Mouse (Mus musculus) midbrain, embryonic 15.5 days (tissue): Measurements from ENCODE around the gene Myd88. TPM values are rescaled to one million over a fixed set of nuclear protein-coding genes. Genes with fewer than 3 reads are reported as not detected.

Experiments used
- ATAC-seq: fragments of 200-750 bp; cut with Nextera tagmentation; replicated peaks from 2 replicates; pipeline ENCODE4 v1.8.0; 2017; ENCODE audit warnings: moderate TSS enrichment
- H3K27ac ChIP-seq: fragments of 300-500 bp; sonication (generic); 2 replicates; pipeline ENCODE4 v1.5.1; 2015; ENCODE audit warnings: mild to moderate bottlenecking, inconsistent platforms
- H3K27me3 ChIP-seq: fragments of 300-500 bp; sonication (generic); replicated peaks from 2 replicates; pipeline ENCODE4 v1.6.1; 2015; ENCODE audit warnings: inconsistent platforms
- H3K36me3 ChIP-seq: fragments of 300-500 bp; sonication (generic); replicated peaks from 2 replicates; pipeline ENCODE4 v1.6.1; 2015; ENCODE audit warnings: inconsistent platforms
- H3K4me1 ChIP-seq: fragments of 300-500 bp; sonication (generic); 2 replicates; pipeline ENCODE4 v1.6.1; 2015; ENCODE audit warnings: inconsistent platforms
- H3K4me2 ChIP-seq: fragments of 300-500 bp; sonication (generic); 2 replicates; pipeline ENCODE4 v1.6.1; 2015; ENCODE audit warnings: inconsistent platforms, mild to moderate bottlenecking, moderate library complexity
- H3K4me3 ChIP-seq: fragments of 300-500 bp; sonication (generic); 2 replicates; pipeline ENCODE4 v1.5.1; 2015; ENCODE audit warnings: mild to moderate bottlenecking, inconsistent platforms
- H3K9ac ChIP-seq: fragments of 300-500 bp; sonication (generic); 2 replicates; pipeline ENCODE4 v1.6.1; 2015; ENCODE audit warnings: mild to moderate bottlenecking, inconsistent platforms
- H3K9me3 ChIP-seq: fragments of 300-500 bp; sonication (generic); 2 replicates; pipeline ENCODE4 v1.6.1; 2016; ENCODE audit warnings: inconsistent platforms
- WGBS: fragments of 180-500 bp; shearing (Covaris S2); methylation state at CpG from one replicate; pipeline ENCODE4 v1.1.7; 2015; ENCODE audit warnings: mixed read lengths; 5-methylcytosine and 5-hydroxymethylcytosine counted together
- polyA plus RNA-seq: library from polyadenylated mRNA; unstranded; fragments of >200 nt; fragmentation: Nextera tagmentation; extraction: Ambion mirVana; gene quantifications from 2 replicates; pipeline ENCODE4 v1.2.1, GENCODE M21; 2015

The Myd88 gene
- polyA plus RNA-seq, 1 experiment from 2014 or later: 7.2 TPM

- H3K4me2 ChIP-seq: peak overlapping the region; percentile 91
- no peak overlapping the region for H3K27ac ChIP-seq
- H3K36me3 ChIP-seq: no peaks in the 10 kb centered on the region
- peak overlapping the region; percentile 74 for H3K4me3 ChIP-seq
- no peak for ATAC-seq
- no peaks in the 10 kb centered on the region for H3K27me3 ChIP-seq
- no peaks in the 10 kb centered on the region for H3K9me3 ChIP-seq
- peaks cover 7% of the 10 kb centered on the region; the same call in 1 of the 2 replicates for H3K4me1 ChIP-seq
- no peak overlapping the region for H3K9ac ChIP-seq
- WGBS: 33% methylated on average over 9 of the region's 9 CpGs
Observed at GRCm38 (mm10) chr9:119358058-119358429, 16.8 kb upstream of the Myd88 start.

DNA sequence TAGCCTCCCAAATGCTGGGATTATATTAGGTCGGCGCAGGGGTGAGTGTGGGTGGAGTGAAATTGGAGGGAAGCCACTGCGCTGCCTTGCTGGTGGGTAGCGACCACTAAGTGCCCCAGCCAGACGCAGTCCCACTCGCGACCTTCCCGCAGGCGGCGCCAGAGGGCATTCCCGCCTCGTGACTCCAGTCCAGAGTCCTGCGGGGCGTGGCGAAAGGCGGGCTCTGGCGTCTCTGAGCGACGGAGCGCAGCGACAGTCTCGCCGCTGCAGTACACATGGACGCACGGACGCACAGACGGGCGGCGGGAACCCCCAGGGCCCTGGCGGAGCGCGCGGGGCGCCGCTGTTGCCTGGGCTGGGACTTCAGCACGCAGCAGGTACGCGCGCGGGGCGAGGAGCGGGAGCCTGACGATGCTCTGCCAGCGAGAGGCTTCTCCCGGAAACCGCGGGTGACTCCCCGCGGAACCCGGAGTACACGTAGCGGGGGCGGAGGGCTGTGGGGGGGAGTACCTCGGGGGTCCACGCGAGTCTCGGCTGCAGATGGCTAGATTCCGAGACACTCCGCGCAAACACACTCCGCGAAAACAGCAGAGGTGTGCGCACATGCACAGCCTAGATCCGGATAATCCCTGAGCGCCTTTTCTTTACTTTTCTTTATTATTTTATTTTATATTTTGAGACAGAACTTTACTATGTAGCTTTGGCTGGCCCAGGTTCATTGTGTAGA is 16.3 kb upstream of the Myd88 start, which contains the start of gene Xylb:
Gene Xylb (plus strand): TSS at position 51 of the 727 bp plus-strand sequence.
- Histone ChIP-seq H3K4me1 (peaks cover 7% of the 10 kb centered on the region; the same call in 1 of the 2 replicates), H3K4me2 (peak within 1 kb of the TSS; percentile 91), H3K9me3 (no peaks in the 10 kb centered on the region), H3K27me3 (no peaks in the 10 kb centered on the region), H3K36me3 (no peaks in the 10 kb centered on the region), H3K9ac (peak within 1 kb of the TSS; percentile 65), H3K27ac (no peak within 1 kb of the TSS), H3K4me3 (peak within 1 kb of the TSS; percentile 74)
- peak; percentile 88 for ATAC-seq
- 2% methylated on average over 63 of the region's 65 CpGs for WGBS

GRCm38 (mm10) chr9:119355943-119356342 is 14.7 kb upstream of the Myd88 start:
- no peak for ATAC-seq
- Histone ChIP-seq H3K36me3 (no peaks in the 10 kb centered on the region), H3K9me3 (no peaks in the 10 kb centered on the region), H3K4me1 (peaks cover 7% of the 10 kb centered on the region; the same call in 1 of the 2 replicates), H3K27me3 (no peaks in the 10 kb centered on the region), H3K27ac (no peak overlapping the region), H3K4me3 (no peak overlapping the region), H3K9ac (no peak overlapping the region), H3K4me2 (no peak overlapping the region)
- 85% methylated on average over 6 of the region's 6 CpGs for WGBS

- no peak overlapping the region for H3K4me3 ChIP-seq
- WGBS: 80% methylated on average over 6 of the region's 6 CpGs
- no peak overlapping the region for H3K4me2 ChIP-seq
- no peaks in the 10 kb centered on the region for H3K27me3 ChIP-seq
- H3K9ac ChIP-seq: no peak overlapping the region
- no peak for ATAC-seq
- H3K27ac ChIP-seq: no peak overlapping the region
- H3K36me3 ChIP-seq: peaks cover 6% of the 10 kb centered on the region; the same call in 1 of the 2 replicates
- peaks cover 7% of the 10 kb centered on the region; the same call in 1 of the 2 replicates for H3K4me1 ChIP-seq
- H3K9me3 ChIP-seq: no peaks in the 10 kb centered on the region
Observed at GRCm38 (mm10) chr9:119353926-119354325, 12.7 kb upstream of the Myd88 start.

GRCm38 (mm10) chr9:119352060-119352459 is 10.8 kb upstream of the Myd88 start:
- H3K27ac ChIP-seq: no peak overlapping the region
- H3K4me3 ChIP-seq: no peak overlapping the region
- no peaks in the 10 kb centered on the region for H3K27me3 ChIP-seq
- no peak overlapping the region for H3K4me2 ChIP-seq
- H3K36me3 ChIP-seq: peaks cover 14% of the 10 kb centered on the region
- no peaks in the 10 kb centered on the region for H3K9me3 ChIP-seq
- 17% methylated on average over 4 of the region's 4 CpGs for WGBS
- no peak overlapping the region for H3K9ac ChIP-seq
- H3K4me1 ChIP-seq: no peaks in the 10 kb centered on the region
- ATAC-seq: 0 out of 2 replicates have a peak, but pooled peaks have one; percentile 61

DNA sequence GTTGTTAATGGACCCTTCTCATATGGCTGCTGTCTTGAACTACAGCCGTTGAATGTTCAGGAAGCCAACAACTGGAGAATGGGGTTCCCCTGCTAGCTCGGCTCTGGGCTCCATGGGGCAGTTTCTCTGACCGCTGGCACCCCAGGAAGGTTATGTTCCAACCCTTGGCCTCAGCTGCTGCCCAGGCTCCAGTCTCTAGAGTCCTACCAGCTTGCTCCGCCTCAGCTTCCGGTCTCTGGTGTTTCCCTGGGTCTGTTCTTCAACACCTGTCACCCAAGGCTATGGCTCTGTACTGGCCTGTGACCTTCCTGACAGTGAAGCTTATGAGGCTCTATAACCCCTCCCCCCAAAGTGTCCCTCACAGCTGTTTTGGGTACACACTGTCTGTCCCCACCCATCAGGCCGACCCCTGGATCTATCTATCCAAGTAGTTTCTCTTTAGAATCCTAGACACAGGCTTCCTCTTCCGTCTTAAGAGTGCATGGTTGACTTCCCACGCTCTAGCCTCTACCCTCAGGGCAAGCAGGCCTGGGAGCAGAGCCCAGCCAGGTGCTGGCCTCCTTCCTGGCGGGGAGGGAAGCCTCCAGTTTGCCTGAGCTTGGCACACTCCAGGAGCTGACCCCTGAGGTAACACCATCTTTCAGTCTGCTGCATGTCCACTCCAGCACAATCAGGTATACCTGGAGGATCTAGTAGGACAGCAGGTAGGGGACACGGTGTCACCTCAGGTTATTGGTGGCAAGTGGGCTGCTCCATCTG is 9.9 kb upstream of the Myd88 start:
- Histone ChIP-seq H3K4me2 (no peak overlapping the region), H3K27me3 (no peaks in the 10 kb centered on the region), H3K9ac (no peak overlapping the region), H3K4me1 (no peaks in the 10 kb centered on the region), H3K4me3 (no peak overlapping the region), H3K9me3 (no peaks in the 10 kb centered on the region), H3K36me3 (peaks cover 19% of the 10 kb centered on the region), H3K27ac (no peak overlapping the region)
- 92% methylated on average over 10 of the region's 10 CpGs for WGBS
- no peak for ATAC-seq

DNA sequence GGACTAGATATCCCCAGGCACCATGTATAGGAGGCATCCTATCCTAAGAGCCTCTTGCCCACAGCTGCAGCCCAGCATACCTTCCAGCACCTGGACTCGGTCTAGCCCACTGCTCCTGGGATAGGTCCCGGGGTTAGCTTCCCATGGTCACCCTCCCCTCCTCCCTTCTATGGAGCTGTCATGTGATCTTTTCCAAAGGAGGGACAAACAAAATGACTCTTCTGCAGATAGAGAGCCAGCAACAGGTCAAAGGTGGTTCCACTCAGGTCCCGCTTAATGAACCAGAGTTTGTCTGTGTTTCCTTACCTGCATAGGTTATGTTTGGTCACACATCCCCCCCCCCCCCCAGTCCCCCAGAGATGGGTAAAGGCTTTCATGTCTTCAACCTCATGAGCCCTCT is 9.3 kb upstream of the Myd88 start:
- no peak overlapping the region for H3K27ac ChIP-seq
- H3K9me3 ChIP-seq: no peaks in the 10 kb centered on the region
- H3K4me1 ChIP-seq: no peaks in the 10 kb centered on the region
- ATAC-seq: no peak
- peaks cover 23% of the 10 kb centered on the region for H3K36me3 ChIP-seq
- no peak overlapping the region for H3K4me2 ChIP-seq
- no peak overlapping the region for H3K9ac ChIP-seq
- no peaks in the 10 kb centered on the region for H3K27me3 ChIP-seq
- no peak overlapping the region for H3K4me3 ChIP-seq
- 90% methylated on average over 3 of the region's 3 CpGs for WGBS

DNA sequence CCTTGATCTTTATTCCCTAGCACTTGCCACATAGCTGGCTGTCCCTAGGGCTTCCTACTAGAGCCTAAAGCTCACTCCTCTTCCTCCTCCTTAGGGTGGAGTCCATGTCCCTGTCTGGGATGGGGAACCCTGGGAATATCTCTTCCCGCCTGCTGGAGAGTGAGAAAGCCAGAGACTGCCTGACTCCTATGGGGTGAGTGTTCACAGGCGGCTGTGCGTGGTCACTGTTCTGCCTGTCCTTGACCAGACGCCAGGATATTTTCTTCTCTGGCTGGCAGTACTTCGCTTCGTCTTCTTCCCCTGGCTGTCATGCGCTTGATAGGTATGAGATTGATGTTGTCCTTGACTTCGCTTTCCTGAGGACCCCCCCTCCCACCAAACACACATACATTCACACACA is 5.2 kb upstream of the Myd88 start:
- Histone ChIP-seq H3K27ac (no peak overlapping the region), H3K9me3 (no peaks in the 10 kb centered on the region), H3K4me3 (no peak overlapping the region), H3K4me1 (peaks cover 15% of the 10 kb centered on the region), H3K9ac (no peak overlapping the region), H3K36me3 (peaks cover 36% of the 10 kb centered on the region), H3K27me3 (no peaks in the 10 kb centered on the region), H3K4me2 (no peak overlapping the region)
- 95% methylated on average over 8 of the region's 8 CpGs for WGBS
- no peak for ATAC-seq

- Histone ChIP-seq H3K27me3 (peaks cover 9% of the 10 kb centered on the region), H3K36me3 (peaks cover 22% of the 10 kb centered on the region), H3K27ac (no peak overlapping the region), H3K4me3 (peak overlapping the region; percentile 94), H3K4me1 (peaks cover 32% of the 10 kb centered on the region), H3K4me2 (peak overlapping the region; percentile 86), H3K9me3 (no peaks in the 10 kb centered on the region), H3K9ac (no peak overlapping the region)
- 93% methylated on average over 7 of the region's 7 CpGs for WGBS
- ATAC-seq: no peak
Observed at GRCm38 (mm10) chr9:119342728-119343127, 1.5 kb upstream of the Myd88 start.

- Histone ChIP-seq H3K4me3 (peak overlapping the region; percentile 94), H3K36me3 (peaks cover 13% of the 10 kb centered on the region; the same call in 1 of the 2 replicates), H3K9ac (peak overlapping the region; percentile 92), H3K27ac (peak overlapping the region; percentile 89), H3K27me3 (peaks cover 9% of the 10 kb centered on the region), H3K4me1 (peaks cover 32% of the 10 kb centered on the region), H3K4me2 (peak overlapping the region; percentile 86), H3K9me3 (no peaks in the 10 kb centered on the region)
- WGBS: 4% methylated on average over 8 of the region's 8 CpGs
- ATAC-seq: no peak
Observed at GRCm38 (mm10) chr9:119340212-119340580, 1.0 kb downstream of the Myd88 start.

GRCm38 (mm10) chr9:119339558-119340211 is 1.5 kb downstream of the Myd88 start, which contains the start of gene Acaa1a:
Acaa1a (plus strand) TSS chr9:119339676.
- Histone ChIP-seq H3K27ac (peak within 1 kb of the TSS; percentile 89), H3K4me1 (peaks cover 32% of the 10 kb centered on the region), H3K4me3 (peak within 1 kb of the TSS; percentile 94), H3K9me3 (no peaks in the 10 kb centered on the region), H3K4me2 (peak within 1 kb of the TSS; percentile 86), H3K9ac (peak within 1 kb of the TSS; percentile 92), H3K36me3 (peaks cover 13% of the 10 kb centered on the region; the same call in 1 of the 2 replicates), H3K27me3 (peaks cover 9% of the 10 kb centered on the region)
- WGBS: under 1% methylated on average over 43 of the region's 43 CpGs
- no peak for ATAC-seq

GRCm38 (mm10) chr9:119339106-119339505 is 2.1 kb downstream of the Myd88 start:
- Histone ChIP-seq H3K9ac (no peak overlapping the region), H3K36me3 (peaks cover 7% of the 10 kb centered on the region; the same call in 1 of the 2 replicates), H3K4me3 (peak overlapping the region; percentile 94), H3K4me2 (peak overlapping the region; percentile 86), H3K4me1 (peaks cover 32% of the 10 kb centered on the region), H3K27me3 (peaks cover 9% of the 10 kb centered on the region), H3K9me3 (no peaks in the 10 kb centered on the region), H3K27ac (no peak overlapping the region)
- ATAC-seq: no peak
- 52% methylated on average over 7 of the region's 7 CpGs for WGBS
